Mouse (Mus musculus): ENCODE data around the gene Odf3l2.
A peak's percentile ranks its signal among the peaks of the same experiment; 100 is the strongest.

Gene Odf3l2

DNA sequence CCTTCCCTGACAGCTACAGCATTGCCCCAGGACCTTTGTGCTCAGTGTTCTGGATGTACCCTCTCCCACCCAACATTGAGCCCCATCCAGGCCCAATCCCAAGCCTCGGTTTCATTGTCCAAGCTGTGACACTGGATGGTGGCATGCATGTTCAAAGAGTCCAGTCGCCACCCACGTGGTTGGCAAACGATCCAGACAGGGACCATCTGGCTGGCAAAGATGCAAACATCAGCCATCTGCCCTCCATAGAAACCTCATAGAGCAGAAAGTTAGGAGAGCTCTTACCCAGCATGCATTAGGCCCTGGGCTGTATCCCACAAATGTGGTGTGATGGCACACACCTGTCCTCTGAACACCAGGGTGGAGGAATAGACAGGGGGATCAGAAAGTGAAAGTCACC lies 14.1 kb downstream of the Odf3l2 start:
- DNase-seq (ENCODE audit: low read depth, low spot score): no peak

DNA sequence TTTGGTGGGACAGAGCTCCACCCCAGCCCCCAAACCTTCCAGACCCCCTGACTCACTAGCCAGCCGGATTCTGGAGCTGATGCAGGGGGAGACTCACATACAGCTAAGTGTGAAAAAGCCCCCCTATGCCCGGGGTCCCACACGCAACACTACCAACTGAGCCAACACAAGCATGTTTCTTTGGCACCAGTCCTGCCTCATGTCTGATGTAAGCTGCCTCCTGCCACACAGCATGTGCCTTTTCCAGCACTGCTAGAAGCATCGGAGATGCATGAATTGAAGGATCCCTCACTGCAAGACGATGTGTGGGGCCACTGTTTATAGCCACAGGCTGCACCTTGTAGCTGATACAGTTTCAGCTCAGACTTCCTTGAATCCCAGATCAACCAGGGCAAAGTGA lies 17.2 kb downstream of the Odf3l2 start:
- no peak for DNase-seq (ENCODE audit: low read depth, low spot score)

DNA sequence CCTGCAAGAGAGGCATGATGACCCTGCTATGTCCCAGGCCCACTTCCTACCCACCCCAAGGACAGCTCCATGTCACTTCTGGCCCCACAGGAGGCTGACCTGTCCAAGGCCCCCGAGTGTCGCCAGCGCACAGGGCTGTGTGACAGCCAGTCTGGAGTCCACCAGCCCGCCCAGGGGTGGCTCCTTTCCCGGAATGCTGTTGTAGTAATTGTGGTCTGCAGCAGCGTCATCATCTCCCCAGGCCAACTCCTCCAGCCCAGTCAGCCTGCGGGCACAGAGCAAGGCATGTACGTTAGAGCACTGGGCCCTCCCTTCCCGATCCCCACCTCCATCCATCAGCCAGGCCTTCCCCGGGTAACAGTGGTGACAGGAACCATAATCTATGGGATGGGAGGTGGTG lies 19.4 kb downstream of the Odf3l2 start:
- no peak for DNase-seq (ENCODE audit: low read depth, low spot score)

DNA sequence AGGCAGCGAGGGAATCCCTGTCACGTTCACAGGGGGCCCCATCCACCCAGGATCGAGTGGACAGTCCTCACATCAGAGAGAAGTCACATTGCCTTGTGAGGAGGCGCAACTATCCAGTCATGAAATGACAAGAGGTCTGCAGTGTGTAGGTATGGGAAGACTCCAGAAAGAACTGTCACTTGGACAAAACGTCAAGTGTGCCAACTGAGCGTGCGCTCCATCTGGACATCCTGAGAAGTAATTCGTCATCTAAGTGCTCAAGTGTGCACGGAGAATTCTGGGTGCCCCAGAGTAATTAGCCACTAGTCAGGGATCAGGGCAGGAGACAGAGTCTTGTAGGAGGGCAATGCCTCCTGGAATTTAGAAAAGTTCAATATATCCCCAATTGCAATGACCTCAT lies 20.1 kb downstream of the Odf3l2 start:
- DNase-seq (ENCODE audit: low read depth, low spot score): no peak

DNA sequence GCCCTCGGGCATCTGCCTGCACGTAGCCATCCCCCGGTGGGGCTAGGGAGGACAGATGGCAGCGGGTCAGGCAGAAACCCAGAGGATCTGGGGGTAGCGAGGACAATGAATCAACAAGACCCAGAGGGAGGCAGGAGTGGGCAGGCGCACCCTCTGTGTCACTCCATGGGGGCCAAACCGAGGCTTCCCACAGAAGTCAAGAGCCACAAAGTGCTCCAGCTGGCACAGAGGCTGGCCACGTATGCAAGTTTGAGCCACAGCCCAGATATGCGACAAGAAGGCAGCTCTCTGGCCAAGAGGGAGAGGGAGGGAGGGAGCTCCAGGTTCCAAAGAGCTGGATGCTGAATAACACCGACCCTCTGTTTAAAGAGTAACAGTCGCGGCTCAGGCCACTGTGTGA lies 21.6 kb downstream of the Odf3l2 start:
- no peak for DNase-seq (ENCODE audit: low read depth, low spot score)

DNA sequence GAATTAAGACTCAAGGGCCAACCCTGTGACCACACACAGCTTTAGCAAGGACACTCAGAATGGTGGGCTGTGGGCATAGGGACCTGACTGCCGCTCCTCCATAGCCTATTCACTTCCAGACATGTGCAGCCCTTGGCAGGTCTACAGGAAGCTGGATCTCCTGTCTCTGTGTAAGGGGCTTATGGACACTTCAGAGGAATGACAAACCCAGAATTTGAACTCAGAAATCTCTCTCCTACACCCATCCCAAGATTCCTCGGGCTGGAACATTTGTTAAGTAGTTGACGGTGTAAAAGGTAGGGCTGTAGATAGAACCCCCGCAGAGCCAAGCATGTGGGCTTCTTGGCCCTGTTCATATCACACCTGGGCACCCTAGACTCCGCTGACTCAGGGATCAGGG lies 29.2 kb downstream of the Odf3l2 start:
- no peak for DNase-seq (ENCODE audit: low read depth, low spot score)

DNA sequence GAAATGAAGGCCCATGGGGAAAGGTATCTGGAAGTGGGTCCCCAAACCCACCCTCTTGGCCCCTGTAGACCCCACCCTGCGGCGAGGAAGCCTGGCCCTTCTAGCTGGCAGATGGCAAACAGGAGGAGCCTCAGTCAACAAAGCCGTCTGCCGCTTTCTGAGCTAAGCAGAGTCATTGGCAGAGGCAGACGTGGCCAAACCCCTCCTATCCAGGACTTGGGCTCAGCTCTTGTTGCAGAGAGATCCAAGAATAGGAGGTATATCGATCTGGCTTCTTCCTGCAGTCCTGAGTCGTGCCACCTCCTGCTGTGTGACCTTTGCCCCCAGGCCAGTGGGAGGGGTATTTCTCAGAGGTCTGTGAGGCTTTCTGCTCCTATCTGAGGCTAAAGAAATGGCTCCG lies 29.7 kb downstream of the Odf3l2 start:
- DNase-seq (ENCODE audit: low read depth, low spot score): no peak

DNA sequence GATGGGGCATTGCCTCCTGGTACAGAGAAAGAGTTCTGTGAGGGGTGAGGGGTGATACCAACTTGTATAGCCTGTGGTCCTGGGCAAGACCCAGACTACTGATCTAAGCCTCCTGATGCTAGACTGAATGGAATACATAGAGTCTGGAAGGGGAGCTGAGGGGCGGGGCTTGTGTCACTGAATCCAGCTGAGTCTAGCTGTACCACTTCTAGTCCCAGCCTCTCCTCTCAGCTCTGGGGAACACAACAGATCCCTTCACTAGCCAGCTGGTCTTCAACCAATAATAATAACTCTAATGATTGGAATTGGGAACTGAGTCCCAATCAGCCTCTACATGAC lies 31.3 kb downstream of the Odf3l2 start:
- DNase-seq (ENCODE audit: low read depth, low spot score): no peak

DNA sequence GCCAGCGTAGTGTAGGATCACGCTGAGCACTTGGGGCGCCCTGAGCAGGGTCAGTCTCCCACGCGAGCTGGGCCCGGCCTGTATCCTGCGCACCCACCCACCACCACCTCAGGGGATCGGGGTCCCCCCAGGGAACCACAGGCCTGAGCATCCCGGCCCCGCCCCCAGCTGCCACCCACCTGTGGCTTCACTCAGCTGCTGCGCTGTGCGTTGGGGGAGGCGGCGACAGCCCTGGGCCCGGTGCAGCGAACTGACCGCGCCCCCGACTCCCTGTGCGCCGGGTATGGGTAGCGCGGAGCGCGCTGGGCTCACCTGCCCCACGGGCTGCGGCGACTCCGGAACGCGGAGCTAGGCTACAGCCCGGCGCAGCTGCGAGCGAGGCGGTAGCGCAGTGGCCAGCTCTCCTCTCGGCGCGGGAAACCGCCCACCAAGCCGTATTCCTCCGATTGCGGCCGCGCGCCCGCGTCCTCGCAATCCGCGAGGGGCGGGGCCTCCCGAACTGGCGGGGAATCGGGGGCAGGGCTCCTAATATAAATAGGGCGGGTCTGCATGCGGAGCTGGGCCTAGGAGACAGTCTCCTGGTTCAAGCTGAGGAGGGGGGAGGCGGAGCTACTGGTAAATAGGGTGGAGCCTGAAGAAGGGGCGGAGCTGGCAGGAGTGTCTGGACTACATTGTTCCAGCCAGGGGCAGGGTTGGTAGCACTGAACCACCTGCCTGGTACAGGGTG lies 31.8 kb downstream of the Odf3l2 start, which contains the start of gene C2cd4c:
Gene C2cd4c (minus strand): TSS at position 448 of the 727 bp plus-strand sequence.
- DNase-seq (ENCODE audit: low read depth, low spot score): peak; percentile 70

DNA sequence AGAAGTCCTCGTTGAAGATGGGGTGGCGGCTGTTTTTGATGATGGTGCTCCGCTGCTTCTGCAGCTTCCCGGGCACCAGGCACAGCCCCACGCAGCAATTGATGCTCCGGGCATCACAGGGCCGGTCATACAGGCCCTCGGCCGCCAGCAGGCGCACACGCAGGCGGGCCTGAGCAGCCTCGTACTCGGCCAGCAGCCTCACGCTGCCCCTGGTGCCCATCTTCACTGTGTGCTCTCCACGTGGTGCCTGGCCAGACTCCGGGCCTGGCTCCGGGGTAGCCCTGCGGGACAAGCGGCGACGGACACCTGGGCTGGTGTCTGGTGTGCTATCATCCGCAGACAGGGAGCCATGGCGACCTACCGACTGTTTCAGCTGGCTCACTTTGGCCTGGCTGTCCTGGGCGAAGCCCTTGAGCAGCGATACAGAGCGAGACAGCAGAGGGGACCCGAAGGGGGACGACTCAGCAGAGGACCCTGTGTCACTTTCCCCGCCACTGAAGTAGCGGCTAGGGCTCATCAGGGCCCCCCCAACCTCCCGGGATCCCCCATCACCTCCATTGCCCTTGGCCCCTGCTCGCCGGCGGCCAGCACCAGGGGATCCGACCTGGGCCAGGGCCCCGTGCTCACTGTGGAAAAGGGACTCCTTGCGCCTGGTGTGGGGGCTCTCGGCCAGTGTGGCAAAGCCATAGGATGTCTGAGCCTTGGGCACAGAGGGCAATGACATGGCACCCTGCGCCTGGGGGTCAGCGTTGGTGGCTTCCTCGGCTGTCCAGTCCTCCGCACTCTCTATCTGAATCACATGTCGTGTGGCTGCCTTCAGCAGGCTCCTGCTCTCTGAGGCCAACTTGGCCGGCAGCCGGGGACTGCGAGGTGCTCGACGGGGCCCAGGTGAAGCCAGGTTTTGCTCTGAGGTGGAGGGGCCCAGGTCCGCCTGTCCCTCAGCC lies 33.1 kb downstream of the Odf3l2 start:
- DNase-seq (ENCODE audit: low read depth, low spot score): peak; percentile 21

DNA sequence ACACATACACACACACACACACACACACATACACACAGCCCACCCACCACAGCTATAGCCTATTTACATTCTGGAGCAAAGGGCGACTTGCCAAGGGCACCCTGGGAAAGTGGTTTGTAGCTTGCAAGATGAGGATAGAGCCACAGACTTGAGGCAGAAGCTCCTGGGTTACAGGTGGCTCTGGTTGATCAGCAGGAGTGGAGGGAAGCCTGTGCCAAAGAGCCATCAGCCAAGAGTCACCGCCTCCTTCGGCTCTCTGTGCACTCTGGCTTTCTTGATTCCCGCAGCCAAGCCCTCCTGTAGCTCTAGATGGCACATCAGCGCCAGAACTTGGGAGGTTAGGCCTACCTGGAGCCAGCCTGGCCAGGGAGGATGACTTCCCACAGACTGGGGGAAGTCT lies 34.2 kb downstream of the Odf3l2 start:
- DNase-seq (ENCODE audit: low read depth, low spot score): no peak

DNA sequence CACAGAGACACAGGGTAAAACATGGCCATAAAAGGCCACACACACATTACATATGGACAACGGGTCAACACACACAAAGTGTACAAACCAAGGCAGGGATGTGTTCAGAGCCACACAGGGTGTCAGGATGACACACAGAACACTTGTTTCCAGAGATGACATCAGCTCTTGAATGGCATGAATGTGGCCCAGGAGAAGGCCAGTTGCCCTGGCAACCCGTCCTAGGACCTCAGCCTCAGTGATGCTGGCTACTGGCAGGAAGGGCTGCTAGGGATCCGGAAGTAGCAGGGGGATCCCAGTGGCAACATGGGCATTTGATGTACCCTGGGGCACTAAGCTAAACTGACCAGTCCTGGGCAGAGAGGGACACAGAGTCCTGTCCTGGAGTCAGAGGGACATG lies 36.3 kb downstream of the Odf3l2 start:
- DNase-seq (ENCODE audit: low read depth, low spot score): no peak

DNA sequence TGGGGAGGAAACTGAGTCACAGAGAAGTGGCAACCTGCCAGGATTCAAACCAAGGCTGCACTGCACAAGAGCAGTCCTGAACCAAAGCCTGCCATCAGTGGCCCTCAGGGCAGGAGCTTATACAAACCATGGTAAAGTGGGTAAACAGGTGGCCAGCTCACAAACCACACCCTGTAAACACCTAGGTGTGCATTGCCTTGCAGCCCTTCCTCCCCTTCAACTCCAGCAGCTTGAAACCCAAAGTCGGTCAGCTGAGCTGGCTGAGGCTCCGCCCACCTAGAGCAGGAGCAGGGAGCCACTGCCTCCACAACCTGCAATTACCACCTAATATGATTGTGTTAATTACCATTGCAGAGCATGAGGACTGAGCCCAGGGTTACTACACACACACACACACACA lies 37.6 kb downstream of the Odf3l2 start:
- no peak for DNase-seq (ENCODE audit: low read depth, low spot score)

DNA sequence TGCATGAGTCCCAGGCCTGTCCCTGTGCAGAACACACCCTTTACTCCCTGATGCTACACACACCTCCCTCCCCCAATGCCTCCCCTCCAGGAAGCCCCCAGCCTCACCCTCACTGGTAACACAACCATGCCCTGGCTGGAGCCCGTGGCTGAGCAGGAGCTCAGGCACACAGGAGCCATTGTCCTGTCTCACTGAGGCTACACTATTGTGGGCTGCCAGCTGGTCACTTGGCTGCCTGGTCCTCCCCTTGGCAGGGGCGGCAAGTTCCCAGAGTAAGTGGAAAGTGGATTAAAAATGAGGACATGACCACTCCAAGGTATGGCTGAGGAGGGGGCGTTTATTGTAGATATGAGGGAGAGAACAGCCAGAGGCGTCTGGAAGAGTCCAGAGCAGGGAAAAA lies 39.0 kb downstream of the Odf3l2 start:
- no peak for DNase-seq (ENCODE audit: low read depth, low spot score)

DNA sequence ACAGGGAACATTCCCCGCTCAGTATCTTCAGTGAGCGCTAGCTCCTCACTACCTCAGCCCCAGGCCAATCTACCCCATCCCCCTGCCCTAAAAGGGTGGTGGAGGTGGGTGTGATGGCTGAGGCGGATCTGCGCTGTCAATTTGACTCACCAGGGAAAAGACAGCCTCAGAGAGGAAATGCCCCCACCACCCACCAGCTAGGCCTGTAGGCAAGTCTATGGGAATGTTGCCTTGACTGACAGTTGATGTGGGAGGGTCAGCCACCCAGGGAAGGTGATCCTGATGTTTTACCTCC lies 47.7 kb downstream of the Odf3l2 start:
- no peak for DNase-seq (ENCODE audit: low read depth, low spot score)

DNA sequence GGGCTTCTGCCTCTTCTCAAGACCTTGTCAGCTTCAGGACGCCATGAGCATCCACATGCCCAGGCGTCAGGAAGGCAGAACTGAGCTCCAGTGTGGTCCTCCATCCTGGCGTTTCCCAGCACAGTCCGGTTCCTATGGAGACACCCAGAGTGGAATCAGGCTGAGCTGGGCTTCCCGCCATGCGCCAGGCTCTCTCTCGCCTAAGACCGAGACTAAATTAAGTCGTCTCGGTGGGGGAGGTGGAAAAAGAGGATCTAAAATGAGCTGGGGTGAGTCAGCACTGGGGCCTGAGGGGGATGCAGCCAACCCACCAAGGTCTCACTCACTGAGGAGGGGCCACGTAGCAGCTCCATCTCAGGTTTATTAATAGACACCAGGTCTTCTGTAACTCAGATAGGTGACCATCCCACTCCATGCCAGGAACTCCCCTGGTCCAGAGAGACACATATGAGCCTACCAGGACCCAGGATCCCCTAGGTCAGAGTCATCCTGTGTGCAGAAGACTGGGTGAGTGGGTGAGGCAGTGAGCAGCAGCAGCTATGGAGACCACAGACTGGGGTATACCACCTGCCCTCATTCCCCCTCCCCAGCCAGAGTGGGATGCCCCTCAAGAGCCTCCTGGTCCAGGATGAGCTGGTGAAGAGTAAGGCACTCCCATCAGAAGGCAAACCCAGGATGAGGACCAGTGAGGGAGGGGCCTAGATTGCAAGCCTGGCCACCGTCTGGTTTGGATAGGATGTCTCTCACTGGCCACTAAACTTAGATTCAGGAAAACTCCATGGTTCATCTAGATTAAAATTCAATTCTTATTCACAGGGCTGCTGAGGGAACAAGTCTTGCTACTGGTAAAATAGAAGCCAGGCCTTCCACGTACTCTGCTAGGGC lies 48.2 kb downstream of the Odf3l2 start:
- no peak for DNase-seq (ENCODE audit: low read depth, low spot score)

DNA sequence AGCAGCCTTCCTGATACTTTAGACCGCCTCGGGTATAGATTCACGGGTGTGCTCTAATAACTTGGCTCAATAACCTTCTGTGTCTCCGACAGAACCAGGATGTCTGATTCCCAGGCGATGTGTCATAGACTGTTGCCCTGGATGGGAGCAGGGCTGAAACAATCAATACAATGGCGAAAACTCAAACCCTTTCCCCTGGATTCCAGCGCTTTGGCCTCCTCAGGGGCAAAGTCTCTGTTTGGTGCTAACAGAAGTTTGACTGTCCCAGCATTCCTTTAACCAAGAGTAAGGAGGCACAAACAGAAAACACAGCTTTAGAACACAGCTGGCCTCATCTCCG lies 50.0 kb downstream of the Odf3l2 start:
- no peak for DNase-seq (ENCODE audit: low read depth, low spot score)

DNA sequence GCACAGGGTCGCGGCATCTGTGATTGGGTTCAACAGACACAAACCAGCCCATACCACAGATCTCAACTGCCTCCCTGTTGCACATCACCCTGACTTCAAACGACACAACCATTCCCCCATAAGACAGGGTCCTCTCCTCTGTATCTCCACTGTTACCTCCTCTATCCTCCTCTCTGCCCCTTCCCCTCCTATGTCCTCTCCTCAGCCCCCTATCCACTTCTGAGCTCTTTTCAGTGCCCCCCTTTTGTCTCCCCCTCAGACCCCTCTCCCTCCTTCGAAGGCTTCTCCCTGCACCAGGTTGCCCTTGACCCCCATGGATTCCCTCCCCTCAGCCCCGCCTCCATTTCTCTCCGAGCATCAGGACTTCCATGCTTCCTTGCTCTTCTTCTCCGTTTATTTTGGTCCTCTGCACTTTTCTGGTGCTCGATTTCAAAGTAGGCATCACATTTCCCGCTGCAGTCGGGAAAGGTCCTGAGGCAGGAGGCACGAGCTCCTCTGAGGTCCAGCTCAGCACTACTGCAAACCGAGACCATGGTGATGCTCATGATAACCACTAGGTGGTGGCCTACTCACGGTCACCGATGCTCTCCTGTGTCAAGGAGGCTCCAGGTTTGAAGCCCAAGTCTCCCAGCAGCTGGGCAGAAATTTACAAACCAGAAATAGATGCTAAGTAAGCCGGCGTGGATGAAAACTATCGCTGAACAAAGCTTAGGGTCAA lies 50.5 kb downstream of the Odf3l2 start:
- peak; percentile 84 for DNase-seq (ENCODE audit: low read depth, low spot score)

DNA sequence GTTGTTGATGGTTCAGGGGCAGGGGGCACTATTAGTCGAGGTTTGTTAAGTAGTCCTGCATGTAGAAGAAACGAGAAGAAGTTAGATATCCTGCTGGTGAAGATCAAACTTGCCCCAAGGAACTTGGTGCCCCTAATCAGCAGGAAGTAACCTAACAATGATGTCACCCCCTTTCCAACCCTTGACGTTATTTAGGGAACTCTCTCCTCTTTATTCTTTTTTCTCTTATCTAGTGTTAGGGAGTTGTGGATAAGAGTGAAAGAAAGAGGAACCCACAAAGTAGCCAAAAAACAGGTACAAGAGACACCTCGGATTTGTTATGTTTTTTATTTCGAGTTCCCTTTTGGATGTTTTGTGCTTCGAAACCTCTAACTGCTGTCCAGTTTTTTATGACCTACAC lies 51.4 kb downstream of the Odf3l2 start:
- DNase-seq (ENCODE audit: low read depth, low spot score): no peak

DNA sequence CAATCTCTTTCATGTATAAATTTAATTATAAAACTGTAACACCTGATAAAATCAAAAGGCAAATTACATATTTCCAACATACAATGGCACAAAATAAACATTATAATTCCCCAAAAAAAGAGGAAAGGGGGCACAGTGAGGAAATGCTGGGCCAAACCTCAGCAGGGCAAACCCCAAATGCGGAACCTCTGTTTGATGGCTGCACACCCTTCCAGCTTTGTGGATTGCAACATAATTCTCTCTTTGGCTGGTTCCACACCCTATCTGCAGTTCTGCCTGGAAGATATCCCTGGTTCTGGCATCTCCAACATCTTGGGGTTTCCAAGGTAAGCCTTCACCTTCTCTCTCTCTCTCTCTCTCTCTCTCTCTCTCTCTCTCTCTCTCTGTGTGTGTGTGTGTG lies 54.8 kb downstream of the Odf3l2 start:
- no peak for DNase-seq (ENCODE audit: low read depth, low spot score)
